Mouse (Mus musculus) cerebellum, postnatal 10 days (tissue): ENCODE results near the gene 1700029I15Rik.

ENCODE experiments used
- DNase-seq, 2 experiments: peaks; one replicate each; pipeline ENCODE4 v3.0.0; 2021; ENCODE audit warnings: mixed read lengths in 2 of 2

1700029I15Rik gene

DNA sequence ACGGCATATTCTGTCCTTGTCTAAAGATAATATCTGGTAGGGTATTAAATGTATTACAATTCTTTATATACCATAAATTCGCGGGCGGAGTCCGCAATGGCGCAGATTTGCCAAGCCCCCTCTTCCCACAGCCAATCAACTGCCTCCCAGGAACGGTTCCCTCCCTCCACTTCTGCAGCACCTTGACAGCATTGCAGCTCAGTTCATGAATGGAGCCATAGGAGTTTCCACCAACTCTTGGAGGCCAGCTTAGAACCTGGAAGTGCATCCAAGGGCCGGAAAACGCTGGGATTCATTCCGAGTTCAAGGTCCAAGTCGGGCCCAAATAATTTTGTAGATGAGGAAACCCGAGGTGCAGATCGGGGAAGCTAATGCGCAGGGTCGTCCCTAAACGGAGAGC is 7.8 kb upstream of the 1700029I15Rik start, which contains the start of the genes Pex16 and Large2:
Pex16 (plus strand) TSS at position 163 of the 400 bp plus-strand sequence.
Large2 (minus strand) TSS at position 356 of the 400 bp plus-strand sequence.
- peak; percentile 64 to 69 for DNase-seq

DNA sequence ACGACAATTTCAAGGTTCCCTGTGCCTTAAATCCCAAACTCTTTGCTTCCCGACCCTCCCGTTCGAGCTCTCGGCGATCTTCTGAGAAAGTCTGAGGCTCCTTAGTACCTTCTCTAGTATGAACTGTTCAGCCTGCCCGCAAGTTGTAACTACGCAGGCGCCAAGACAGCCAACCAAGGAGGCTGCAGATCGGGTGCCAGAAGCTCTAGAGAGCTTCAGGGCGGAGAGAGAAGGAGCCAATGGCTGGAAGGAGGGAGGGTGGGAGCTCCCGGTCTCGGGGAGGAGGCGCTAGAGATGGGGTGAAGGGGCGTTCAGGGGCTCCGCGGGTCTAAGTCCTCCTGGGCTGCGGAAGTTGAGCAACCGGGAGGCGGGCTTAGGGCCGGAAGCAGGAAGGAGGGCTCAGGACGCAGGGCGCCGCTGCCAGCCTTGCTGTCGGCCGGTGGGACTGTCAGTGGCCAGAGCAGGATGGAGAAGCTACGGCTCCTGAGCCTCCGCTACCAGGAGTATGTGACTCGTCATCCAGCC is 7.2 kb upstream of the 1700029I15Rik start:
- DNase-seq, result peak; percentile 93 to 96

DNA sequence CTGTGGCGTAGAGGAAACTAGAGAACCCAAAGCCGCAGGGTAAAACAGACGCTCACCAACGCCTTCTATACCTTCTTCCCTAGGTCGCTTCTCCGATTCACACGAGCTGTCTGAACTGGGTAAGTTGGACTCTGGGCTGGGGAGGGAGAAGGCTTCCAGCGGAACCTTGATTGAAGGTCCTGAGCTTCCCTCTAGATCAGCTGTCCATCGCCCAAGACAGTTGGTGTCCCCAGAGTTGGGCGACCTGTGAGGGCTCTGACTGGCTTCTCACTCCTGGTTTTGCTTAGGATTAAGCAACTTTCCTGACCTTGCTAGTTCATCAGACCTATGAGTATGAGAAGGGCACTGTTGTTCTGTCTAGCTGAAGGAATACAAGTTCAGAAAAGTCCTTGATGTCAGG is 6.5 kb upstream of the 1700029I15Rik start:
- DNase-seq, result no peak

DNA sequence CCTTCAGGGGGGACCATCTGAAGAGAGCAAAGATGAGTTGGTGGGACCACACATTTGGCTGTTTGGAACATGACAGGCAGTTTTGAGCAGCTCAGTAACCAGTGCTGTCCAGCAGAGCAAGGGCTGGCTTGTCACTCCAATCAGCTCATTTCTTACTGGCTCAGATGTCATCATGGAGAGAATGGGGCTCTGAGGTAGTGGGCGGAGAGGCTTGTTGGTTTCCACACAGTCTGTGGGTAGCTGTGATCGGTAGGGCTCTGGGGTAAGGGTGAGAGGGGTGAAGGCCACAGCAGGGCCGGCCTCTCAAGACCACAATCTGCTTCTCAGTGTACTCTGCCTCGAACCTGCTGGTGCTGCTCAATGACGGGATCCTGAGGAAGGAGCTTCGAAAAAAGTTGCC is 6.0 kb upstream of the 1700029I15Rik start:
- no peak for DNase-seq

DNA sequence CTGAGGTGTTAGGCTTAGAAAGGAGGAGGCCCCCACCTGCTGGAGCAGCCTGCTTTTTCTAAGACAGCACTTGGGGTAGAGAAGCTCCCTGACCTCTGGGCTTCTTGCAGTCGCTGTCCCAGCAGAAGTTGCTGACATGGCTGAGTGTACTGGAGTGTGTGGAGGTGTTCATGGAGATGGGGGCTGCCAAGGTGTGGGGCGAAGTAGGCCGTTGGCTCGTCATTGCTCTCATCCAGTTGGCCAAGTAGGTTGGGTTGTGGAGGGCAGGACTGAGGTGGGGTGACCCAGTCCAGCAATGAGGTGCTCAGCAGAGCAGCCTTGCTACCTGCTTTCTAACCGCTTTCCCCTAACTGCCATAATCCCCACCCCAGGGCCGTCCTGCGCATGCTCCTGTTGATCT is 5.0 kb upstream of the 1700029I15Rik start:
- no peak for DNase-seq

DNA sequence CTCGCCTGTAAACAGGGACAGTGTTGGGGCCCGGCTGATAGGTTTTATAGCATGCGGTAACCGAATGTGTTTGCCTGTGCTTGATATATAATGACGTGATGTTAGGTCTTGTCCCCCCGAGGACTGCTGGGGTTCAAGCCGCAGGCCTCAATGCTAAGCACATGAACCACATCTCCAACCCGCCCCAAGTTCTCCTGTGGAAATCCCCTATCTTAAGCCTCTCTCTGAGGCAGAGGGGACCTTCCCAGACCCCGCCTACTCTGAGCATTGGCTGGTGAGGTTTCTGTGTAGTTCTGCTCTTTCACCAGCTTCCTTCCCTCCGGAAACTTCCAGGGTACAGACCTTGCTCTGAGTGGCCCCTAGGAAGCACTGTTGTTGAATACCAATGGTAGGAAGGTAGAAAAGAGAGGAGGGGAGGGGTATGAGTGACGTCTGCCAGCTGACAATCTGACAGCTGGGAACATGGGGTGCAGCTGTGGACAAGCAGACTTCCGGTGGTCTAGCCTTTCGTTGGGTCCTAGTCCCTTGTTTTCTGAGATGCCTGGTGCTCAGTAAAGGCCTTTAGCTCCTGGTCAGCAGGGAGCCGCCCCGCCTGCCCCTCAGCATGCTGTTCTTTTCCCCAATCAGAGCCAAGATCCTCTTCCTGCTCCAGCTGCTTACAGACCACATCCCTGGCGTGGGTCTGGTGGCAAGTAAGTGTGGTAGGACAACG is 2.4 kb upstream of the 1700029I15Rik start:
- no peak for DNase-seq

DNA sequence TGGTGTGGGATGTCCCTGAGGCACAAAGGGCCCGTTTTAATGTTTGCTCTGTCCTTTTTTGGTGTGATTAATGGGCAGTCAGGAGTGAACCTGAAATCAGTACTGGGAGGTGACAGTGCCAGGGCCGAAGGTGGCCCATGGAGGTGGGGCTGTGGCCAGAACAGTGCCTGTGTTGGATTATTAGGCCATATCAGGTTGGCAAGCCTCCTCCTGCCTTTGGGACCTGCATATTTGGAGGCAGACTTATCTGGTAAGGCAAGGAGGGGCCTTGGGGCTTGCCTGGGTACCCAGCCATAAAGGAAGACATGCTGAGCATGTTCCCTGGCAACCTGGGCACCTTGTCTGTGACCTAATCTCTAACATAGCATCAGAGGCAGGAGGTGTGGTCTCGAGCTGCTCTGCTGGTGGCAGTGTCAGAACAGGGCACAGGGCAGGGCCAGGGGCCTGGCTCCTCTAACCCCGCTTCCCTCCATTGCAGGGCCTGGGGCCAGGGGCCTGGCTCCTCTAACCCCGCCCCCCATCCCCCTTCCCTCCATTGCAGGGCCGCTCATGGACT is 1.8 kb upstream of the 1700029I15Rik start:
- DNase-seq, result no peak

DNA sequence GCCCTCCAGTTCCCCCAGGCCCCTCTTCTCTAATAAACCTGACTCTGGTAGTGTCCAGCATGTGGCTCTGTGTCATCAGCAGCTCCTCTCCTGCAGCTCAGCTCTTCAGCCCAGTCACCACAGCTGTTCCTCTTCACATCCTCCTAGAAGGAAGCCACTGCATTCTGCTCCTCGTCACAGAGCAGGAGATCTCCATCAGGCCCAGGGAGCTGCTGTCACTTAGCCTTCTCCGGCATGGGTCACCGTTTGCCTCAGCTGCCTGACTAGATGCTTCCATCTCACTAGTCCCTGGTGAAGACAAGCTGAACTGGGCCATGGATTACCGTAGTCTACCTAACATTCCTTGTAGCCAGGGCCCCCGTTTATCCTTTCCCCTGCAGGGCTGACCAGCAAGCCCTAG is 1.2 kb upstream of the 1700029I15Rik start:
- no peak for DNase-seq

DNA sequence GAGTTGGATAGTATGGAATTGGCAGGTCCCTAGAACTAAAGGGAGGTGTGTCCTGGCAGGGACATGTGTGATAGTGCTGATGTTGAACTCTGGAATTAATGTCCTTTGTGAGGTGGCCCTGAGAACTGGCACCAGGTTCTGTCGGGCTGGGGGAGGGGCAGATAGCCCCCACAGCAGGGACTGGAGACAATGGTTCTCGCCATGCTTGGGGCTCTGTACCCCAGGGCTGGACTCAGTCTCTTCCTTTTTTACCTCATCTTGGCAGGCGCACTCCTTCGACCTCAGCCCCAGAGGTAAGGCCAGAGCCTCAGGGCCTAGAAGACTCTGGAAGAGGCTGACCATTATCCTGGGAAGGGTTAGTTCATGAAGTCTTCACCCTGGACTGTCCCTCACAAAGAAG is 421 bp downstream of the 1700029I15Rik start:
- DNase-seq, result no peak

DNA sequence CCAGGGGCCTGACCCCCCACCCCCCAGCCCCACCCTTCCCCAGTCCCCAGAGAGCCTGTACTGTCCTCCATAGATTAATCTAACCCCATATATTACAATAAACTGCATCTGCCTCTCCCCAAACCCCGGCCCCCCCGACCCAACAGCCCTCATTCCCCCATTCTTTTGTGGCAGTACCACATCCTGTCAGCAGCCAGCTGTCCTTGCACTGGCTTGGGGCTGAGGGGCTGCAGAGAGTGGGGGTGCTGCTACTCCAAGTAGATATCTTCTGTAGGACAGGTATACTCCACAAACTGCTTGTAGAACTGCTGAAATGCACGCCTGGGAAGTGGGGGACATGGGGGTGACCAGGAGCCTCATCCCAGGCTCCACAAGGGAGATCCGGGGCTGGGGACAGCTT is 1.8 kb downstream of the 1700029I15Rik start:
- no peak for DNase-seq

DNA sequence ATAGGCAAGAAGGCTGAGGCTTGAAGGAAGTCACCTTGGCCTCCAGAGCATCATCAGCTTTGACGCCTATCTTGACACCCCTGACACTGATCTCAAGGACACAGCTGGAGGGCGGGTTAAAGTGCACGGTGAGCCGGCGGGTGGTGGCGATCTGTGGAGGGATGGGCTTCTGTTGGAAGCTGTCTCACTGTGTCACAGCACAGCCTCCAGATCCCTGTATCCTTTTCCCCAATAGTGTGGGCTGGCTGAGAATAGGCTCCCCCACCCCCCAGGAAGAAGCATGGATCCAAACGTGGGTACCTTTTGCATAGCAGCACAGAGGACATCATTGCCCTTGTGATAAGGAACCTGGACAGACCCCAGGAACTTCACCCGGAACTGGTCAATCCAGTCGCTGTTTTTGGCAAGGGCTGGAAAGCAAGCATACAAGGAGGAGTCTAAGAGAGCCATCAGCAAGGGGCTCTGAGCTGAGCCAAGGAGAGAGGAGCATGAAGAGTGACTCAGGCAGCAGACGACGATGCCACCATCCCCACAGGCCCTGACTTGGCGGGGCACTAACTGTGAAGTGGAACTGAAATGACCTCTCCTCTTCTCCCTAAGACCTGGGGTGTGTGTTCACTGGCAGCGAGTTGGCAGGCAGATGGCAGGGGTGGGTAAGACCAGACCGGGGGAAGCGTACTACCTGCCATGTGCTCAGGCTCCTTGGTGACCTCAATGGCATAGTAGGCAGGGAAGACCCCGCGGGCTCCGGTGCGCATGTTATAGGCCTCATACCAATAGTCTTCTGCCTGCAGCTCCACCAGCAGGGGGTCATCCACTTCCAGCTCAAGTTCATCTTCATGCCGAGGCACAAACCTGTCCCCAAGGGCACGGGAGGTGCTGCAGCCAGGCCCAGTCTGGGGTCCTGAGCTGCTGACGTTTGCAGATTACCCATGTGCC is 3.0 kb downstream of the 1700029I15Rik start:
- peak; percentile 43 to 51 for DNase-seq

DNA sequence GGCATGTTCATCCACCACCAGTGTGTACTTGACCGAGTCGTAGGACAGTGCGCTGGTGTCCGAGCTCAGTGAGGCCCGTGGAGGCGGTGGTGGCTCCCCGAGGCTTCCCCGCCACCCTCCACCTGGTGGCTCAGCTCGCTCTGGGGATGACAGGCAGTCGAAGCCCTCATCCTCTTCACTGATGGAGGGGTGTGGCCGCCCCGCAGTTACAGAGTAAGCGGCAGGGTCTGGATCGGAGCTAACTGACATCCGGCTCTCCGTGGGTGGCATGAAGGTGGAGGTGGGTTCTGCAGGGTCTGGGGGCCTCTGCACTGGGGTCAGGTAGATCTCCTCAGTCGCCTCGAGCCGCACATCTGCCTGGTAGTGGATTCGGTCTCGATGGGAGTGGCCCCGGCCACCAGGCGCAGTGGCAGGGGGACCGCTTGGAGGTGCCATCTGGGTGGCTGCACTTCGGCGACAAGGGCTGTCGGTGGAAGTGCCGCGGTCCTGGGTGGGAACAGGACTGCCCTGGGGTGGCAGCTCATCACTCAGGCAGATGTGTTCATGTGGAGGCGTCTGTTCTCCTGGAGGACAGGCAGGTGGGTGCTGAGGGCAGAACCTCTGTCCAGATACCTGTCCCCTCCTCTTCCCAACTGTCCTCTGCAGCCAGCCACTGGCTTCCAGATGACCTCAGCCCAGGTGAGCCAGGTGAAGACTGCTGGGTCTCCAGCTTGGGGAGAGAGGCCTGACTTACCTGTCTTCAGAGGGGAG is 4.7 kb downstream of the 1700029I15Rik start:
- peak in 1 of 2 experiments; percentile 37 for DNase-seq

DNA sequence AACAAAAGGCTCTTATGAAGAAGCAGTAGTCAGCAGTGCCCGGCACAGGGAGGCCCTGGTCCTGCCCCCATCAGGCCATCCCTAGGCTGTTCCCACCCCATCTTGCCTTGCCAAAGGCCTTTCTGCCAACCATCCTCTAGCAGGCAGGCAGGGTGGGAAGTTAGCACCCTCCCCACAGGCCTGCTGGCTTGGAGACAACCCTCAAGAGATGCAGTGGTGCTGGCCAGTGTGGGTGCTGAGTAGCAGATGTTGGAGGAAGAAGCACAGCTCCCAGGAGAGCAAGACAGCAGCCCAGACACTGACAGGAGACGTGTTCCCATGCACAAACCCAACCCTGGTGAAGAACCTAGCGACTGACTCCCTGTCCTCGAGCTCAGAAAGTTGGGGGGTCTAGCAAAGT is 5.3 kb downstream of the 1700029I15Rik start:
- peak in 1 of 2 experiments; percentile 26 for DNase-seq

DNA sequence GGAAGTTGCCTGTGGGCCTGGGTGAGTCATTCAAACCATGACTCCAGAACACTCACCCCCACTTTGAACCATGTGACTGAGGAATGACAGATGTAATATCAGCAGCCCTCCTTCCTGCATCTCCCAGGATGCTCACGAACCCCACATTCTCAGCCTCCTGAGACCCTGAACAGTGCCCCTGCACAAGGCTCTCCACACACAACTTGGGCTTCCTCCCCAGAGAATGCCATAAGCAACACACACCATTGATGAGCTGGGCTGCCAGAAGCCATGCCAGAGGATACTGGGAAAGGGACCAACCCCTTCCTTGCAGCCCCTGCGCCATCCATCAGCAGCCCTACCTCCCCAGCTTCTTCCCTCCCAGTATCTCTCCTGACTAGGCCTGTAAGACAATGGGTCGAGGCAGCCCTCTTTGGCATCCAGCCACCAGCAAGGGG is 5.8 kb downstream of the 1700029I15Rik start:
- DNase-seq, result peak; percentile 49 to 51

DNA sequence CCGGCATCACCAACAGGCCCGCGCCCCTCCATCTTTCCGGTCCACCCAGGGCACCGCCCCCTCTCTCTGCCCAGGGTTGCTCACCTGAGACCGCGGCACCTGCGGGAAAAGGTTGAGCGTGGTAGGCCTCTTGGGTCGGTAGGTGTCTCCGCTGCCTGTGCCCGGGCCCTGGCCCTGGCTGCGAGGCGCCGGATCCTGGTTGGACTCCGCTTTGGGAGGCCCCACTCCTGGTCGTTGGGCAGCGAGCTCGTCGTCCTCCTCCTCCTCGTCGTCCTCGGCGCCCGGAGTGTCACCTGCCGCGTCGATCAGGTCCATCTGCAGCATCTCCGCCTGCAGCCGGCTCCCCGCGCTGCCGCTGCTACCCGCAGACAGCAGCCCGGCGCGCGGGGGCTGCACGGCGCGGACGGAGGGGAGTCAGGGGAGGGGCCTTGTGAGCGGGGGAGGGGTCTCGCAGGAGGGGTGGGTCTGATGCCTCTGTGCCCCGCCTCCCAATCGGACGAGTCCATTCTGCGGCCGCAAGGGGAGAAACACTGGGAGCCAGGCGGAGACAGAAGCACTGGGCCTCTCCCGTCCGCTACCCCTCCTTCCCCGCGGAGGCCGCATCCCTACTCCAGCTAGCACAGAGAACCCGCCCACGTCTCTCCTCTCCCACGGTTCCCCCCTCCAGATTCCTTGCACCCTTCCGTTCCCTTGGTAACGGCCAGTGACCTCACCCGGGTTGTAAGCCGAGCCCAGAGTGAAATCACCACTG is 6.7 kb downstream of the 1700029I15Rik start:
- DNase-seq, result peak; percentile 89 to 94

DNA sequence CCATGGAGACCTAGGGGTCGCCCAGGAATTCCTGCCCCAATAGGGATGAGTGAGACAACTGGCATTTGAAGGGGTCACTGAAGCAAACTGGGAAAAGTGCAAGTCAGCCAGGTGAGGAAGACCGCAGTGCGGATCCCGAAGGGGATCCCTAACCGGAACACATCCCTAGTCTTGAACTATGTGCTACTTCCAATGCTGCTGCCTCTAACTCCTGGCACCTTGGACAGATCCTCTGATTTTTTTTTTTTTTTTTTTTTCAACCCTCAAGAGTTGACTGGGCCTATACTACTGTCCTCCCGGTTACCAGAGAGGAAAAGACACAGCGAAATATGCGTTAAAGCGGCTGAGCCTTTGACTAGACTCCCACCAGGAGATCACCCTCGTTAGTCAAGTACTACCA is 7.3 kb downstream of the 1700029I15Rik start:
- DNase-seq, result peak in 1 of 2 experiments; percentile 11

DNA sequence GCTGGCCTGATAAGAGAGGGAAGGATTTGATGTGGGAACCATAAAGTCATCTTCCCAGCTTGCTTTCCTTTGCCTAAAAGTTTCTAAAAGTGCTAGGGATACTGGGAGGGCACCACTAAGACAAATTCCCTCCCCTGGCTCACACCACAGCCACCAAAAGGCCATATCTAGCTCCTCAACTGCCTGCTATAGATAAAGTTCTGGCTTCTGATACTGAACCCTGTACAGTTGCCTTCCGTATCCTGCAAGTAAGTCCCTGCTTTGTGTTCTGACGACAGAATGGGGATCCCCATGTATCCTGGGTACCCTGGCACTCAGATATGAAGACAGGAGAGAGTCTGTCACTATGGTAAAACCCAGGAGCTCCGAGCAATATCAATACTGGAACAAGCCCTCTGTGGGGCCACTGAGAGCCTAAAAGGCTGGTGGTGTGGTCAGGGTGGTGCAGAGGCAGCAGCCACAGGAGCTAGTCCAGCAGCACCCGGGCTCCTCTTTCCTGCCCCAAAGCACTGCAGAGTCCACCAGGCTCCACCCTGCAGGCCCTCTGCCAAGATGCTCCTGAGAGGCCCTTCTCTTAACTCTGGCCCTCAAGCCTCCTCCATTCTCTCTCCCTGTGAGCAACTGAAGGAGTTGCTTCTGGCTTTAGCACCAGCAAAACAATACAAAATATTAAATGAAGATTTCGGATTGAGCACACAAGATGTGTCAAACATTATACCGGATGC is 8.0 kb downstream of the 1700029I15Rik start:
- DNase-seq, result peak; percentile 67 to 73

DNA sequence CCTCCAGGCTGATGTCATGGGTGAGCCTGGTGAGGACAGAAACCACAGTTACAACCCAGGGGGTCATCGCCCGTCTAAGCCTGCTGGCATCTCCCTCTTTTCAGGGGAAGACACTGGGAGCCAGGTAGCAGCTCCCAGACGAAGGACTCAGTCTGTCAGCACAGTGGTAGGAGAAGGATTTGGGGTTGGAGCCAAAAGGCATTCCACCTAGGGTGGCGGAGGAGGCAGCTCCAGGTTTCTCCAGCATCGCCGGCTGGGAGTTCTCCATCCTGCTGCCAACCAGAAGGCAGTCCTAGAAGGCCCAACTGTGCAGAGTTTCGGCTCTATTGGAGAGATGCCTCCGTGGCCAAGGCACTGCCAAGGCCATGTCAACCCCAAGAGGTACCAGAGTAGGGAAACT is 8.8 kb downstream of the 1700029I15Rik start:
- peak; percentile 61 to 69 for DNase-seq

DNA sequence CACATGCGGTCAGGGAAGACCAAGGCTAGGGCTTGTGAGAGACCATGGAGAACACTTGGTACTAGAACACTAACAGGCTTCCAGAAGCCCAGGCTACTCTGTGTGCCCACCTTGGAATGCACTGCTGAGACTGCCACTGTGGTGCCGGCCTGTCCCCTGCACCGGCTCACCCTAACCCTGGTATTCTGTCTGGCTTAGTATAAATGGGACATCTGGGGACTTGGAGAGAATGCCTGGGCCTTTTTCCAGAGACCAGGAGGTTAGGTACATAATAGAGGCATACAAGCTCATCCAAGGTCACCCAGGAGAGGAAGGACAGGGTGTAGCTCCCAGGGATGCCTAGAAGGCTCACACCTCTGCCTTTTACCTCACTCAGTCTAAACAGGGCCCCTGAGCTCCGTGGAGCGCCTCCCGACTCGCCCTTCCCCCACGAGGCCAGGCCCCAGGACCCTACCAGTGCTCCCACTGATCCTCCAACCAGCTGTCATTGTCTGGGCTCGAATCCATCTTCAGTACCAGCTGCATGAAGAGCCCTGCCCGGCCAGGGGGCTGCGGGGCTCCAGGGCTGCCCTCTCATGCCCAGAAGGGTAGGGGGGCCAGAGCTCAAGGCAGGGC is 9.5 kb downstream of the 1700029I15Rik start:
- peak; percentile 79 to 86 for DNase-seq
